Mouse (Mus musculus) E14TG2a.4 (cell line): ENCODE results near the gene Foxn3.

ENCODE experiments used
- CTCF ChIP-seq: conservative IDR thresholded peaks from 2 replicates; pipeline ENCODE4 v1.5.1; 2014; ENCODE audit warnings: low read length
- NANOG ChIP-seq: IDR thresholded peaks from 2 replicates; pipeline ENCODE4 v1.6.1; 2014; ENCODE audit warnings: borderline replicate concordance, low read length, mixed read lengths
- POU5F1 ChIP-seq: IDR thresholded peaks from 2 replicates; pipeline ENCODE4 v1.6.1; 2014; ENCODE audit warnings: low read length, borderline replicate concordance

- TF ChIP-seq CTCF (no peak), NANOG (no peak), POU5F1 (no peak)
Measured at GRCm38 (mm10) chr12:99612181-99612871, 48.9 kb upstream of the Foxn3 start.
